ENCODE assay signal across 13 mouse cellular contexts in the genomic region with DNA sequence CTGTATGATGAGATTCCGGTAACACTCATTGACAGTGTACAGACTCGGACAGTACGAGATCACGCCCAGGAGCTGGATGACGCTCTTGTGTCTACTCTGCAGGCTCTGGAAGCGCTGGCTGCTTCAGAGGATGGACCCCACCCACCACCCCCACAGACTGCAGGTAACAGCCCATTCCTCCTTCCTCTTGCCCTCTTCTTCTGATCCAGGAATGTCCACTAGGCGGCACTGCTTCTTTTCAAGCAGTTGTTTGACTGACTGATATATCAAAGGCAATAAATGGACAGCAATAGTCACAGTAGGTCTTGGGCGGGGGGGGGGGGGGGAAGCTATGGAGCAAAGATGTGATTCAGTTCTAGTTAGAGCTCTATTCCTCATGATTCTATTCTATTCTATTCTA. TPM values are rescaled to one million over a fixed set of nuclear protein-coding genes. Genes with fewer than 3 reads are reported as not detected.
DNase-seq lines count a peak whose midpoint lies in the region; ATAC-seq and TF ChIP-seq lines count a peak whose summit lies in the region.
"Had no signal": no experiment of that assay in that cellular context is flagged by ENCODE, and none has a peak within 500 bp of the region (broad histone marks: within the 10 kb centered on the region; RNA-seq: fewer than 3 reads in every experiment).

No protein-coding gene starts in this region.

- H3K9me3 ChIP-seq in hindbrain, postnatal 0 days (ENCODE audit: low read length), result no peaks in the 10 kb centered on the region
- H3K9me3 ChIP-seq in hindbrain, embryonic 11.5 days (ENCODE audit: control insufficient read depth, low read length), result no peaks in the 10 kb centered on the region
- H3K9me3 ChIP-seq in lung, embryonic 14.5 days (ENCODE audit: low read depth, low read length), result no peaks in the 10 kb centered on the region
- no peaks in the 10 kb centered on the region for H3K9me3 ChIP-seq in embryonic facial prominence, embryonic 10.5 days
- H3K9me3 ChIP-seq: neural tube, embryonic 13.5 days had no signal

- 75% methylated on average over 8 of the region's 8 CpGs for WGBS in hindbrain, postnatal 0 days
- 74% methylated on average over 8 of the region's 8 CpGs for WGBS in hindbrain, embryonic 11.5 days
- WGBS in thymus, adult 2 months, result 75% methylated on average over 7 of the region's 8 CpGs
- WGBS in lung, embryonic 14.5 days, result 71% methylated on average over 8 of the region's 8 CpGs
- WGBS in embryonic facial prominence, embryonic 10.5 days, result 59% methylated on average over 8 of the region's 8 CpGs

- no peak overlapping the region for H3K4me2 ChIP-seq in hindbrain, postnatal 0 days (ENCODE audit: low read depth, low read length)
- no peak overlapping the region for H3K4me2 ChIP-seq in hindbrain, embryonic 11.5 days (replicated peaks; ENCODE audit: low read depth, low read length)
- no peak overlapping the region for H3K4me2 ChIP-seq in lung, embryonic 14.5 days
- H3K4me2 ChIP-seq: neural tube, embryonic 13.5 days had no signal

- no peak overlapping the region for H3K9ac ChIP-seq in hindbrain, postnatal 0 days (replicated peaks; ENCODE audit: low read length)
- no peak overlapping the region for H3K9ac ChIP-seq in hindbrain, embryonic 11.5 days (ENCODE audit: low read depth, low read length)
- H3K9ac ChIP-seq in lung, embryonic 14.5 days, result no peak overlapping the region
- H3K9ac ChIP-seq: neural tube, embryonic 13.5 days had no signal

- DNase-seq in hindbrain, postnatal 0 days (ENCODE audit: low spot score), result no peak
- no peak for DNase-seq in hindbrain, embryonic 11.5 days (ENCODE audit: low spot score)
- DNase-seq in thymus, adult 2 months, result peak; percentile 31
- no peak for DNase-seq in thymus, adult 18-20 months
- no peak for DNase-seq in lung, embryonic 14.5 days
- peak; percentile 50 for DNase-seq in thymus, postnatal 4 days
- no peak for DNase-seq in gastrocnemius, adult 8-10 months (ENCODE audit: low spot score in 2 of 2)
- no peak for DNase-seq in embryonic facial prominence, embryonic 10.5 days (ENCODE audit: low spot score)
- DNase-seq: heart, adult 11 months; right cerebral cortex, postnatal 25 days had no signal

- no peaks in the 10 kb centered on the region for H3K27me3 ChIP-seq in hindbrain, postnatal 0 days (ENCODE audit: insufficient read depth, low read length)
- peaks cover 2% of the 10 kb centered on the region; the same call in 1 of the 2 replicates for H3K27me3 ChIP-seq in hindbrain, embryonic 11.5 days (ENCODE audit: control insufficient read depth, insufficient read depth, low read length)
- H3K27me3 ChIP-seq in thymus, adult 2 months (ENCODE audit: control insufficient read depth, insufficient read depth, low read length), result no peaks in the 10 kb centered on the region
- no peaks in the 10 kb centered on the region for H3K27me3 ChIP-seq in lung, embryonic 14.5 days (ENCODE audit: insufficient read depth, low read length)
- peaks cover 59% of the 10 kb centered on the region for H3K27me3 ChIP-seq in embryonic facial prominence, embryonic 10.5 days (replicated peaks; ENCODE audit: low read depth, poor library complexity, severe bottlenecking)

- no peak for TF ChIP-seq POLR2A in thymus, adult 2 months (IDR thresholded peaks at IDR 0.05; ENCODE audit: control insufficient read depth, extremely low read depth, insufficient read depth, low read length, poor library complexity)

- no peak overlapping the region for H3K27ac ChIP-seq in hindbrain, postnatal 0 days
- H3K27ac ChIP-seq in hindbrain, embryonic 11.5 days (ENCODE audit: low read depth, low read length), result no peak overlapping the region
- H3K27ac ChIP-seq in thymus, adult 2 months (ENCODE audit: control insufficient read depth, insufficient read depth, low read length), result no peak overlapping the region
- no peak overlapping the region for H3K27ac ChIP-seq in lung, embryonic 14.5 days (ENCODE audit: low read depth)
- H3K27ac ChIP-seq in embryonic facial prominence, embryonic 10.5 days (replicated peaks), result no peak overlapping the region
- H3K27ac ChIP-seq: neural tube, embryonic 13.5 days had no signal

- TF ChIP-seq CTCF in hindbrain, postnatal 0 days (IDR thresholded peaks at IDR 0.05; ENCODE audit: low read depth), result peak; percentile 34
- no peak for TF ChIP-seq CTCF in thymus, adult 2 months (IDR thresholded peaks at IDR 0.05; ENCODE audit: borderline replicate concordance, control insufficient read depth, extremely low read depth, insufficient read depth, low read length, poor library complexity)
- peak; percentile 25; the same call in 1 of the 2 replicates for TF ChIP-seq CTCF in lung, embryonic 14.5 days (IDR thresholded peaks at IDR 0.05; ENCODE audit: low read depth)

- H3K4me3 ChIP-seq in hindbrain, postnatal 0 days (ENCODE audit: low read length), result no peak overlapping the region
- no peak overlapping the region for H3K4me3 ChIP-seq in hindbrain, embryonic 11.5 days (ENCODE audit: low read depth, low read length)
- no peak overlapping the region for H3K4me3 ChIP-seq in thymus, adult 2 months (ENCODE audit: control insufficient read depth, insufficient read depth, low read length)
- no peak overlapping the region for H3K4me3 ChIP-seq in lung, embryonic 14.5 days (ENCODE audit: low read depth, low read length)
- H3K4me3 ChIP-seq in embryonic facial prominence, embryonic 10.5 days, result no peak overlapping the region
- H3K4me3 ChIP-seq: megakaryocyte, embryonic 14.5 days; neural tube, embryonic 13.5 days had no signal

- no peaks in the 10 kb centered on the region for H3K36me3 ChIP-seq in hindbrain, postnatal 0 days (ENCODE audit: insufficient read depth, low read length)
- H3K36me3 ChIP-seq in hindbrain, embryonic 11.5 days (ENCODE audit: control insufficient read depth, insufficient read depth, low read length), result no peaks in the 10 kb centered on the region
- H3K36me3 ChIP-seq in thymus, adult 2 months (ENCODE audit: control insufficient read depth, insufficient read depth, low read length), result no peaks in the 10 kb centered on the region
- no peaks in the 10 kb centered on the region for H3K36me3 ChIP-seq in lung, embryonic 14.5 days (ENCODE audit: insufficient read depth)
- no peaks in the 10 kb centered on the region for H3K36me3 ChIP-seq in embryonic facial prominence, embryonic 10.5 days (replicated peaks)

- no peak for ATAC-seq in hindbrain, postnatal 0 days
- no peak for ATAC-seq in hindbrain, embryonic 11.5 days (ENCODE audit: low FRiP score)
- ATAC-seq in lung, embryonic 14.5 days (ENCODE audit: insufficient read depth), result no peak
- ATAC-seq: inflammation-experienced regulatory T-cells, adult 6 months had no signal

- H3K4me1 ChIP-seq in hindbrain, postnatal 0 days (ENCODE audit: insufficient read depth, low read length), result no peaks in the 10 kb centered on the region
- no peaks in the 10 kb centered on the region for H3K4me1 ChIP-seq in hindbrain, embryonic 11.5 days (replicated peaks; ENCODE audit: control insufficient read depth, insufficient read depth, low read length)
- no peaks in the 10 kb centered on the region for H3K4me1 ChIP-seq in thymus, adult 2 months (replicated peaks; ENCODE audit: control insufficient read depth, insufficient read depth, low read length)
- no peaks in the 10 kb centered on the region for H3K4me1 ChIP-seq in lung, embryonic 14.5 days (ENCODE audit: insufficient read depth)
- H3K4me1 ChIP-seq in embryonic facial prominence, embryonic 10.5 days, result no peaks in the 10 kb centered on the region
- H3K4me1 ChIP-seq: megakaryocyte, embryonic 14.5 days; neural tube, embryonic 13.5 days had no signal

RNA-seq across cellular contexts. Expression of gene Prps1, which starts 28.2 kb away (rescaled TPM):
- total RNA-seq in hindbrain, postnatal 0 days (2014; rRNA removed), result 42.1 and 48.2 TPM in 2 replicates
- 79.4 and 83.7 TPM in 2 replicates for polyA plus RNA-seq in hindbrain, postnatal 0 days (2015; fragmentation: Nextera tagmentation; extraction: Ambion mirVana)
- 81.9 and 88.2 TPM in 2 replicates for polyA plus RNA-seq in hindbrain, embryonic 11.5 days (2014; fragmentation: Nextera tagmentation; extraction: Ambion mirVana)
- 20.8 and 21.2 TPM in 2 replicates for polyA plus RNA-seq in thymus, adult 2 months (2012; rRNA removed)
- polyA plus RNA-seq in lung, embryonic 14.5 days (2014; fragmentation: Nextera tagmentation; extraction: Ambion mirVana), result 48.7 and 49.6 TPM in 2 replicates
- total RNA-seq in gastrocnemius, adult 8-10 months (2022), result 10 to 100 TPM; 36.7 to 39.6 (median 38.5) TPM
- 89.6 TPM in 2 replicates for polyA plus RNA-seq in embryonic facial prominence, embryonic 10.5 days (2016; fragmentation: Nextera tagmentation; extraction: Ambion mirVana)

Comparison
In these comparisons a context has a peak if more than half of its experiments do, and no peak if none do; other contexts are left out.
1. DNase-seq: peak in thymus, adult 2 months (single experiment) and thymus, postnatal 4 days (single experiment); none in hindbrain, postnatal 0 days (single experiment), hindbrain, embryonic 11.5 days (single experiment), thymus, adult 18-20 months (0 of 2), lung, embryonic 14.5 days (single experiment), gastrocnemius, adult 8-10 months (0 of 2) and embryonic facial prominence, embryonic 10.5 days (single experiment).